Mouse (Mus musculus) megakaryocyte, adult 5-6 weeks (primary cell): ENCODE measurements around the gene Tbc1d5. TPM values are rescaled to one million over a fixed set of nuclear protein-coding genes. Genes with fewer than 3 reads are reported as not detected.

Experiments
- ATAC-seq: 2 replicates; pipeline ENCODE4 v1.8.0; 2016; ENCODE audit warnings: mild to moderate bottlenecking, inconsistent platforms; ENCODE audit not compliant: poor library complexity, severe bottlenecking
- total RNA-seq, 2 experiments: library from RNA; stranded (forward) in 1 of 2; stranded (reverse) in 1 of 2; fragments of 153-499, 151-499 nt in 1 of 2; fragments of 221-1000, 200-1000 nt in 1 of 2; gene quantifications; 2 replicates each; pipeline versions ENCODE4 v1.2.3 to v1.2.4; 2015 to 2017

Gene Tbc1d5
- total RNA-seq, 2 experiments from 2014 or later = 28.0 to 44.5 TPM

- ATAC-seq = no peak
Measured at GRCm38 (mm10) chr17:50753356-50754138, 425.6 kb downstream of the Tbc1d5 start.

GRCm38 (mm10) chr17:50752753-50753152 lies 426.4 kb downstream of the Tbc1d5 start:
- no peak for ATAC-seq

GRCm38 (mm10) chr17:50751911-50752310 lies 427.2 kb downstream of the Tbc1d5 start:
- no peak for ATAC-seq

GRCm38 (mm10) chr17:50750874-50751273 lies 428.3 kb downstream of the Tbc1d5 start:
- peak; percentile 33; the same call in 1 of the 2 replicates for ATAC-seq

- no peak for ATAC-seq
Measured at GRCm38 (mm10) chr17:50741386-50741785, 437.8 kb downstream of the Tbc1d5 start.

- no peak for ATAC-seq
Measured at GRCm38 (mm10) chr17:50740804-50741203, 438.3 kb downstream of the Tbc1d5 start.

DNA sequence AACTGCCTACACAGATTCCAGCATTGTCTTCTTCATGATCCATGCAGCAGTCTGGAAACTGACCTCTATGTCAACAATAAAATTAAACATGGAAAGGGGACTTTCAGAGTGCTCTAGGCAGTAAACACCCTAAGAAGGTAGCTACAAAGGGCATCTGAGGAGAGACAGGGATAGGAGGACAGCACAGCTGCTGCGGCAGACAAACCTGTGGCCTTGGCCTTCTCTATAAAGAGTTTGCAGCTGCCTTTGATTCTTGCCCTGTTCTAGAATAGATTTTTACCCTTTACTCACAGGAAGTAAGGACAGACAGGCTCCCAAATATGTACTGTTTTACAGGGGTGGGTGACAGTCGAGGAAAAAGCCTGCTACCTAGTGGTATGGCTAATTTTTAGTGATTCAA lies 440.7 kb downstream of the Tbc1d5 start:
- ATAC-seq = no peak

DNA sequence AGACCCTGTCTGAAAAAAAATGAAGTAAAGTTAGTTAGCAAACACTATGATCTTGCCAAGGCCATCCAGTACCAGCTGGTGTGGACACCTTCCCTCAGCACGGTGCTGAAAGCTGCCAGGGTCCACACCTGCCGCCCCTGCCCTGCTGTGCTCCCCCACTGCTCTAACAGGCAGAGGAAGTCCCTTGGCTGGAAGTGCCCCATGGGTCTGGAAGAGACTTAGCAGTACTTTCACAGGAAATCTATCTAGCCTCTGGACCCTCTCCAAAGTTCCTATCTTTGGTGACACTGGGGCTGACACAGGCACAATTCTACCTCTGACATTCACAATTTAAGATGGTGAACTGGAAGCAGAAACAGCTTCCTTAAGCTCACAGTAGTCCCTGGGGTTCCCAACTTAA lies 442.1 kb downstream of the Tbc1d5 start:
- no peak for ATAC-seq

- ATAC-seq = peak; percentile 33
Measured at GRCm38 (mm10) chr17:50735955-50736533, 443.1 kb downstream of the Tbc1d5 start.

GRCm38 (mm10) chr17:50735382-50735954 lies 443.7 kb downstream of the Tbc1d5 start:
- peak; percentile 63 for ATAC-seq

DNA sequence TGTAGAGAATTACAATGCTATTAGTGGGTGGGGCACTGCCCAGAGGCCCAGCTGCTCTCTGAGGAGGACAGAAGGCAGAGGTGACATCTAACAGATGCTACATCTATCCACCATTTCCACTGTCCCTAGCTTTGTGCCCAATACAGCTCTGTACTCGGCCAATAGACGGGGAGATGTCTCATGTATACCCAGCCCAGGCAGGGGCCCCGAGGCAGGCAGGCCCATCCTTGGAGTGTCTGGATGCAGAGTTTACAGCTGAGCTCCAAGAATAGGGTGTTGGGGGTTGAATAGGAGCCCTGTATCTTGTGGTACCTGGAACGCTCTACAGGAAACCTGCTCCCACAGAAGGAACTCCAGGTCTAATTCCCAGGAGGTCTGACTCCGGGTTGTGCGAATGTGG lies 444.4 kb downstream of the Tbc1d5 start:
- no peak for ATAC-seq

GRCm38 (mm10) chr17:50733390-50733789 lies 445.8 kb downstream of the Tbc1d5 start:
- ATAC-seq = no peak

DNA sequence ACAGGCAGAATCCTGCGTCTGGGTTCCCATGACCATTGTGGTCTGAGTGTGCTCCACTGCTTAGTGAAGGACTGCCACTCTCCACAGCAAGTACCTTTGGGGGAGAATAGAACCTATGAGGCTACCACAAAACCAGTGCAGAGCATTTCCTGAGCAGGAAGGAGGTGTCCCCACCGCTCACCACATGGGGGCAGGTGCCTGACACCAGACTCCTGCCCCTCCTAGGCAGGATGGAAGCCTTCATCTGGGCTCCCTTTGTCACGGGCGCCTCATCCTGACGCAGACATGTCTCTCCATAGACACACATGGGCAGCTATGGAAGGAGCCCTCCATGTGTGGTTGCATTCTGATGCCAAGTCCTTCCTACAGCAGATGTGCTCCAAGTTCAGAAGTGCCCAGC lies 447.3 kb downstream of the Tbc1d5 start:
- 0 out of 2 replicates have a peak, but pooled peaks have one; percentile 10 for ATAC-seq

DNA sequence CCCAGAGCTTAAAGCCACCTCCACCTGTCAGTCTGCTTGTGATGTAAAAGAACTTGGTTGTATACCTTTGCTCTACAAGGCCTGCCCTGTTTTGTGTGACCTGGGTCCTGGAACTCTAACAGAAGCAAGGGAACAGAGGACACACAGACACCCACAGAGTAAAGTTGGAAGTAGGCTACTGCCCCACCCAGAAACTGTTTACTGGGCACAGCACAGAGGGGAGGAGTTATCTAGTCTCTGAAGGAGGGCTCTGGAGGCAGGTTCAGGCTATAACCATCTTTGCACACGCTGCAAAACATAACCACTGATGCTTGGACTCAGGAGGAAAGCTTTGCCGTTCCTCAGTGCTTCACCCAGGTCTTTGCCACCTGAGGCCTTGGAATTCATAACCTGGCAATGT lies 448.3 kb downstream of the Tbc1d5 start:
- peak; percentile 39 for ATAC-seq

DNA sequence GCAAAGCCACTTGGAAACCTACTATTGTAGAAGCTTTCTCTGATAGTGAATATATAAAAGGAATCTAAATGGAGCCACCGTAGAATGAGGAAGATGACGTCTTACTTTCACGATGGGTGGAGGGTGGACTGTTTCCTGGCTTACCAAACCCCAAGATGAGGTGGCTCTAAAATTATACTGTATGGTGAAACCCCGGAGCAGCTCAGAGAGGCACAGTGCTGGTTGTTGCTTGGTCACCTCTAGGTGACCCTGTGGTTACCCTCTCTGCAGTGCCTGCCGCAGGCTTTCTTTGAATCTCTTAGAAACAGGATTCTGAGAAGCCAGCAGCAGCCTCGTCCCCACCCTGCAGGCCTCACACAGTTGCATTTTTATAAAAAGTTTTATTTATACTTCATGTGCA lies 449.6 kb downstream of the Tbc1d5 start:
- ATAC-seq = peak; percentile 89

DNA sequence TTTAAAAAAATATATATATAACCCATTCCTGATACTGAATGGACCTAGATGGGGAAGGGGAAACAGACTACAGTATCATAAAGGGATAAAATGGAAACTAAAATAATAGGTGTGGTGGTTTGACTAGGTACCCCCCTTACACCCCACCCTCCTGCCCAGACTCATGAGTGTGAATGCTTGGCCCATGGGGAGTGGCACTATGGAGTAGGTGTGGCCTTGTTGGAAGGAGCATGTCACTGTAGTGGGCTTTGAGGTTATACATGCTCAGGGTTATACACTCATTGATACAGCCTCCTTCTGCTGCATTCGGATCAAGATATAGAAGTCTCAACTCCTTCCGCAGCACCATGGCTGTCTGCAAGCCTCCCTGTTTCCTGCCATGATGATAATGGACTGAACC lies 450.1 kb downstream of the Tbc1d5 start:
- no peak for ATAC-seq

DNA sequence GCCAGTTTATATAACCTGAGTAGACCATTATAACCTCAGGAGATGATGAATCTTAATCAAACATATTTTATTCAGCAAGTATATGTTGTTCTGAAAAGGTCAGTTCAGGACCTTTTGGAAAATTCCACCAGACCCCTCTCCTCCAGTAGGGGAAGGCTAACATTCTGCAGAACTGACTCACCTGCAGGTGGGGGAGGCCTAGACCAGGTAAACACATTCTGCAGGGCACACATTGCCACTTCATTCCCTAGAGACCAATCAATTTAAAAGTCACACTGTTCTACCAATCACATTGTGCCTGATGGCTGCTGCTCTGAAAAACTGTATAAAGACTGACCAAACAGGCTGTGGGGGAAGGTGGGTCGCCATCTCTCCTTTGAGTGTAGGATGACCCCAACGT lies 452.9 kb downstream of the Tbc1d5 start:
- ATAC-seq = no peak

DNA sequence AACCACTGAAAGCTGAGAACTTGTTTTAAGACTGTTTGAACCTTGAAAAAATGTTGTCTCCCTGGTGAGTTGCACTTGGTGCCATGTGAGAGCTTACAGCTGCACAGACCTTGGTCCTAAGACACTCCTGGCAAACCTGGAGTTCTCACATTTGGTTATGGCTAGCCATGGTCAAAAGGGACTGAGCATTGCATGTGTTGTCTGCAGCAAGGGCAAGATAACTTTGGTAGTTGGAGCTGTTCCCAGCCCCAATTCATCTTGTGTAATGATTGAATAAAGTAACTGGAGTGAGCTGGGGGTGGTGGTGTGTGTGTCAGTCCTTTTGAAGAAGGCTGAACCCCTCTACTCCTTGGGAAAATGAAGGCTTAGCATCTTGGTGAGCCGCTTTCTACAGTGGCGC lies 454.8 kb downstream of the Tbc1d5 start:
- ATAC-seq = no peak

DNA sequence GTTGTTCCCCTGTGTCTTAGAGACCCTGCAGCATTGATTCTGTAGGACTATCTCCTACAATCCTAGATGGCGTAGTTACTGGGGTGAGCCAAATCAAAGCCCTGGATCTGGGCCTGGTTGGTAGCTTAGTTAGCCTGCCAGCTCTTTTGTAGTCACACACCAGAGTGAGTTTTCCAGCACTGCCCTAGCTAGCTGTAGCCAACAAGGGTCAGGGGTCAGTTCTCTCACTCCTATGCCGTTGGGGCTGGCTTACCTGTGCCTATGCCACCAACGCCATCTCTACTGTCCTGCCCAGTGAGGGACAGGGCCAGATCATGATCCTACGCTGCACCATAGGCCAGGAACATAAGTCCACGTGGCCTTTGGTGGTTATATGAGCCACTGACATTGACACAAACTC lies 461.6 kb downstream of the Tbc1d5 start:
- ATAC-seq = no peak

DNA sequence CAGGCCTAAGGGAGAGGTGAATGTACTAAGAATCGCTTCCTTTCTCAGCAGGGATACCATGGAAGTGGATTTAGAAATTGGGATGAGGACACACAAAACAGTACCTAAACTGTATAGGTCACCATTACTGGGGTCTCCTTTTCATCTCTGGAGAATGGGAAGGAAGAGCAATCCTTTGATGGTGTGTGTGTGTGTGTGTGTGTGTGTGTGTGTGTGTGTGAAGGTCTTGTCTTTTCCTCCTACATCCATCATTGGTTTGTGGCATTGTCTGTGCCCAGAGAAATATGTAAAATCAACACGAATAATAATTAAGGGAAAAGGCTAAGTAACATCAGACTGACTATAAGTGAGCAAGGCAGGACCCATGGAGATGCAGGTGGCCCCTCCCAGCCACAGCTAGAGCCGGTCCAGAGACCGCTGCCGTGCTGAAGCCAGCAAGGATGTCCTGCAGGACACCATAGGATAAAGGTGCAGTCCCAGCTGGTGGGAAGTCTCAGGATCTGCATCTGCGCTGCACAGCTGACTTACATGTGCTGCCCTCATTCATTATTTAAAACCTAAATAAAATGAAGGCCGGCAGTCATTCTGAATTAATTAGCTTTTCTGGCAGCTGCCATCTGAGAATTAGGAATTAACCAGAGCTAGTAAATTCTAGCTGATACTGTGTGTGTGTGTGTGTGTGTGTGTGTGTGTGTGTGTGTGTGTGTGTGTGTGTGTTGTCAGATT lies 468.5 kb downstream of the Tbc1d5 start:
- ATAC-seq = no peak

DNA sequence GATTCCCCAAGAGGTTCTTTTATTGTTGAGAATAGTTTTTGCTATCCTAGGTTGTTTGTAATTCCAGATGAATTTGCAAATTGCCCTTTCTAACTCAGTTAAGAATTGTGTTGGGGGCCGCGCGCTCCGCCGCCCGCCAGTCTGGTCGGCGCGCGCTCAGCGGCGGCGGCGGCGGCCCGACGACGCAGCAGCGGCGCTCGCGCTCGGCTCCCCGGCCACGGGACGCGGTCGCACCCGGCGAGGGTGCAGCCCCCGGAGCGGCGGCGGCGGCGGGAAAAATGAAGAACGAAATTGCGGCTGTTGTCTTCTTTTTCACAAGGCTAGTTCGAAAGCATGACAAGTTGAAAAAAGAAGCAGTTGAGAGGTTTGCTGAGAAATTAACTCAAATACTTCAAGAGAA lies 480.7 kb downstream of the Tbc1d5 start:
- ATAC-seq = peak; percentile 67
